Mouse (Mus musculus) yolk sac, embryonic 10.5 days (tissue): Measurements from ENCODE around the gene Asgr1.
"Not testable (repeated sequence)": the region's sequence is repeated elsewhere in the genome, so short reads cannot be mapped to it uniquely, and the experiment has no call there.

Experiments used
- DNase-seq: peaks from one replicate; pipeline ENCODE4 v3.0.0-alpha.2; 2017; ENCODE audit warnings: low spot score

Asgr1 gene

GRCm38 (mm10) chr11:70053898-70054570 is at the start of gene Asgr1:
Gene Asgr1 (plus strand): TSS chr11:70054085.
- DNase-seq = no peak

GRCm38 (mm10) chr11:70005521-70005920 is 48.4 kb upstream of the Asgr1 start:
- DNase-seq = no peak

GRCm38 (mm10) chr11:70010033-70010432 is 43.9 kb upstream of the Asgr1 start:
- no peak for DNase-seq

- DNase-seq = no peak
These were observed 43.3 kb upstream of the Asgr1 start for GRCm38 (mm10) chr11:70010548-70010947.

GRCm38 (mm10) chr11:70010961-70011360 is 42.9 kb upstream of the Asgr1 start:
- DNase-seq = no peak

GRCm38 (mm10) chr11:70012931-70013330 is 41.0 kb upstream of the Asgr1 start:
- DNase-seq = no peak

GRCm38 (mm10) chr11:70013408-70013807 is 40.5 kb upstream of the Asgr1 start:
- no peak for DNase-seq

GRCm38 (mm10) chr11:70014051-70014450 is 39.8 kb upstream of the Asgr1 start:
- no peak for DNase-seq

- peak; percentile 91 for DNase-seq
These were observed 38.9 kb upstream of the Asgr1 start, which contains the start of gene Acadvl for GRCm38 (mm10) chr11:70014880-70015558. Gene Acadvl (minus strand): TSS chr11:70015411.

- no peak for DNase-seq
These were observed 38.2 kb upstream of the Asgr1 start for GRCm38 (mm10) chr11:70015677-70016076.

GRCm38 (mm10) chr11:70016177-70016576 is 37.7 kb upstream of the Asgr1 start:
- DNase-seq = not testable (repeated sequence)

GRCm38 (mm10) chr11:70016669-70017068 is 37.2 kb upstream of the Asgr1 start, which contains the start of gene Dlg4:
Gene Dlg4 (plus strand): TSS chr11:70016942.
- no peak for DNase-seq

- DNase-seq = no peak
These were observed 36.6 kb upstream of the Asgr1 start for GRCm38 (mm10) chr11:70017199-70017767.

- DNase-seq = peak; percentile 55
These were observed 35.5 kb upstream of the Asgr1 start for GRCm38 (mm10) chr11:70018131-70018990.

GRCm38 (mm10) chr11:70019495-70020021 is 34.3 kb upstream of the Asgr1 start:
- DNase-seq = no peak

- DNase-seq = no peak
These were observed 33.8 kb upstream of the Asgr1 start for GRCm38 (mm10) chr11:70020022-70020631.

- peak; percentile 79 for DNase-seq
These were observed 33.1 kb upstream of the Asgr1 start for GRCm38 (mm10) chr11:70020731-70021263.

GRCm38 (mm10) chr11:70021264-70022132 is 32.4 kb upstream of the Asgr1 start:
- DNase-seq = peak; percentile 98

GRCm38 (mm10) chr11:70023481-70024150 is 30.3 kb upstream of the Asgr1 start:
- DNase-seq = no peak

GRCm38 (mm10) chr11:70024151-70024514 is 29.8 kb upstream of the Asgr1 start:
- DNase-seq = no peak
